Mouse (Mus musculus): ENCODE results near the gene Neurl2. TPM values are rescaled to one million over a fixed set of nuclear protein-coding genes. Genes with fewer than 3 reads are reported as not detected.
"Not testable (repeated sequence)": the region's sequence is repeated elsewhere in the genome, so short reads cannot be mapped to it uniquely, and the experiment has no call there.

Neurl2 gene
- polyA plus RNA-seq, 1 experiment from 2014 or later: 9.0 TPM

GRCm38 (mm10) chr2:164868491-164868890, 35.2 kb upstream of the Neurl2 start:
- H3K27ac ChIP-seq: no peak overlapping the region

GRCm38 (mm10) chr2:164867566-164867965, 34.3 kb upstream of the Neurl2 start:
- peaks cover 9% of the 10 kb centered on the region; the same call in 1 of the 2 replicates for H3K9me3 ChIP-seq
- no peak overlapping the region for H3K9ac ChIP-seq
- 91% methylated on average over 7 of the region's 7 CpGs for WGBS
- no peak overlapping the region for H3K4me3 ChIP-seq
- peaks cover 5% of the 10 kb centered on the region for H3K4me1 ChIP-seq
- no peaks in the 10 kb centered on the region for H3K36me3 ChIP-seq
- H3K27ac ChIP-seq: 0 out of 2 replicates have a peak overlapping the region, but pooled peaks have one; percentile 14
- H3K4me2 ChIP-seq: no peak overlapping the region
- ATAC-seq (ENCODE audit: insufficient number of reproducible peaks, insufficient read depth, low FRiP score, low TSS enrichment, low read depth): no peak
- H3K27me3 ChIP-seq: no peaks in the 10 kb centered on the region

More at GRCm38 (mm10) chr2:164868491-164868890, 35.2 kb upstream of the Neurl2 start:
- H3K9me3 ChIP-seq: peaks cover 9% of the 10 kb centered on the region; the same call in 1 of the 2 replicates
- no peak overlapping the region for H3K9ac ChIP-seq
- no peaks in the 10 kb centered on the region for H3K36me3 ChIP-seq
- no peak overlapping the region for H3K4me2 ChIP-seq
- peaks cover 4% of the 10 kb centered on the region; the same call in 1 of the 2 replicates for H3K4me1 ChIP-seq
- ATAC-seq (ENCODE audit: insufficient number of reproducible peaks, insufficient read depth, low FRiP score, low TSS enrichment, low read depth): no peak
- H3K27me3 ChIP-seq: no peaks in the 10 kb centered on the region
- WGBS: 74% methylated on average over 7 of the region's 7 CpGs
- no peak overlapping the region for H3K4me3 ChIP-seq

- no peak for ATAC-seq (ENCODE audit: insufficient number of reproducible peaks, insufficient read depth, low FRiP score, low TSS enrichment, low read depth)
- H3K27ac ChIP-seq: 0 out of 2 replicates have a peak overlapping the region, but pooled peaks have one; percentile 14
- WGBS: 57% methylated on average over 16 of the region's 16 CpGs
These were observed 33.7 kb upstream of the Neurl2 start for GRCm38 (mm10) chr2:164866741-164867551.

GRCm38 (mm10) chr2:164864593-164864992, 31.3 kb upstream of the Neurl2 start:
- 70% methylated on average over 4 of the region's 4 CpGs for WGBS
- Histone ChIP-seq H3K27ac (no peak overlapping the region), H3K9ac (no peak overlapping the region), H3K27me3 (no peaks in the 10 kb centered on the region), H3K36me3 (no peaks in the 10 kb centered on the region), H3K4me1 (peaks cover 16% of the 10 kb centered on the region), H3K9me3 (peaks cover 9% of the 10 kb centered on the region; the same call in 1 of the 2 replicates), H3K4me2 (no peak overlapping the region), H3K4me3 (no peak overlapping the region)
- ATAC-seq (ENCODE audit: insufficient number of reproducible peaks, insufficient read depth, low FRiP score, low TSS enrichment, low read depth): no peak

More at GRCm38 (mm10) chr2:164866741-164867551, 33.7 kb upstream of the Neurl2 start:
- peaks cover 11% of the 10 kb centered on the region for H3K4me1 ChIP-seq
- H3K4me2 ChIP-seq: no peak overlapping the region
- H3K4me3 ChIP-seq: no peak overlapping the region
- no peak overlapping the region for H3K9ac ChIP-seq
- H3K9me3 ChIP-seq: peaks cover 9% of the 10 kb centered on the region; the same call in 1 of the 2 replicates
- H3K27me3 ChIP-seq: no peaks in the 10 kb centered on the region
- no peaks in the 10 kb centered on the region for H3K36me3 ChIP-seq

GRCm38 (mm10) chr2:164863411-164863810, 30.2 kb upstream of the Neurl2 start:
- 87% methylated on average over 9 of the region's 9 CpGs for WGBS
- ATAC-seq (ENCODE audit: insufficient number of reproducible peaks, insufficient read depth, low FRiP score, low TSS enrichment, low read depth); H3K9me3 ChIP-seq; H3K4me2 ChIP-seq; H3K36me3 ChIP-seq; H3K4me3 ChIP-seq; H3K27me3 ChIP-seq; H3K9ac ChIP-seq; H3K27ac ChIP-seq: not testable (repeated sequence)
- H3K4me1 ChIP-seq: peaks cover 25% of the 10 kb centered on the region

GRCm38 (mm10) chr2:164862179-164862861, 29.1 kb upstream of the Neurl2 start:
- Histone ChIP-seq H3K27me3 (peaks cover 14% of the 10 kb centered on the region), H3K4me3 (no peak overlapping the region), H3K36me3 (no peaks in the 10 kb centered on the region), H3K9me3 (0 out of 2 replicates have a peak, but pooled peaks cover under 1% of the 10 kb centered on the region), H3K4me1 (peaks cover 35% of the 10 kb centered on the region), H3K9ac (no peak overlapping the region), H3K4me2 (no peak overlapping the region), H3K27ac (0 out of 2 replicates have a peak overlapping the region, but pooled peaks have one; percentile 8)
- no peak for ATAC-seq (ENCODE audit: insufficient number of reproducible peaks, insufficient read depth, low FRiP score, low TSS enrichment, low read depth)
- 38% methylated on average over 9 of the region's 9 CpGs for WGBS

GRCm38 (mm10) chr2:164861094-164861493, 27.8 kb upstream of the Neurl2 start:
- 64% methylated on average over 4 of the region's 4 CpGs for WGBS
- no peaks in the 10 kb centered on the region for H3K36me3 ChIP-seq
- ATAC-seq (ENCODE audit: insufficient number of reproducible peaks, insufficient read depth, low FRiP score, low TSS enrichment, low read depth): no peak
- H3K9me3 ChIP-seq: no peaks in the 10 kb centered on the region
- no peak overlapping the region for H3K4me2 ChIP-seq
- H3K4me1 ChIP-seq: peaks cover 42% of the 10 kb centered on the region
- H3K27me3 ChIP-seq: peaks cover 25% of the 10 kb centered on the region
- H3K9ac ChIP-seq: no peak overlapping the region
- H3K27ac ChIP-seq: no peak overlapping the region
- H3K4me3 ChIP-seq: no peak overlapping the region

- peaks cover 47% of the 10 kb centered on the region for H3K4me1 ChIP-seq
- 48% methylated on average over 9 of the region's 9 CpGs for WGBS
- H3K4me2 ChIP-seq: no peak overlapping the region
- no peak overlapping the region for H3K4me3 ChIP-seq
- no peak overlapping the region for H3K27ac ChIP-seq
- peaks cover 36% of the 10 kb centered on the region for H3K27me3 ChIP-seq
- H3K9ac ChIP-seq: no peak overlapping the region
- no peak for ATAC-seq (ENCODE audit: insufficient number of reproducible peaks, insufficient read depth, low FRiP score, low TSS enrichment, low read depth)
- no peaks in the 10 kb centered on the region for H3K9me3 ChIP-seq
- no peaks in the 10 kb centered on the region for H3K36me3 ChIP-seq
These were observed 26.6 kb upstream of the Neurl2 start for GRCm38 (mm10) chr2:164859640-164860432.

- Histone ChIP-seq H3K4me2 (no peak overlapping the region), H3K27me3 (peaks cover 41% of the 10 kb centered on the region), H3K9me3 (no peaks in the 10 kb centered on the region), H3K36me3 (no peaks in the 10 kb centered on the region), H3K4me1 (peaks cover 47% of the 10 kb centered on the region), H3K27ac (no peak overlapping the region), H3K9ac (no peak overlapping the region), H3K4me3 (no peak overlapping the region)
- WGBS: 29% methylated on average over 2 of the region's 2 CpGs
- no peak for ATAC-seq (ENCODE audit: insufficient number of reproducible peaks, insufficient read depth, low FRiP score, low TSS enrichment, low read depth)
These were observed 25.9 kb upstream of the Neurl2 start for GRCm38 (mm10) chr2:164859155-164859554.

- H3K9me3 ChIP-seq: no peaks in the 10 kb centered on the region
- ATAC-seq (ENCODE audit: insufficient number of reproducible peaks, insufficient read depth, low FRiP score, low TSS enrichment, low read depth): no peak
- H3K4me2 ChIP-seq: peak overlapping the region; percentile 96
- H3K4me3 ChIP-seq: peak overlapping the region; percentile 56
- WGBS: 3% methylated on average over 19 of the region's 19 CpGs
- 0 out of 2 replicates have a peak, but pooled peaks cover 2% of the 10 kb centered on the region for H3K36me3 ChIP-seq
- peak overlapping the region; percentile 71 for H3K9ac ChIP-seq
- H3K27ac ChIP-seq: peak overlapping the region; percentile 88
- H3K27me3 ChIP-seq: peaks cover 42% of the 10 kb centered on the region
- H3K4me1 ChIP-seq: peaks cover 47% of the 10 kb centered on the region
These were observed 24.7 kb upstream of the Neurl2 start for GRCm38 (mm10) chr2:164857842-164858553.

Measured in embryonic facial prominence, embryonic 13.5 days (tissue).